Mouse (Mus musculus) MN1 (cell line): Measurements from ENCODE around the gene Ptprn2.

Experiments
- DNase-seq: peaks from one replicate; pipeline ENCODE4 v3.0.0-alpha.2; 2016; ENCODE audit warnings: low spot score

Ptprn2 gene

DNA sequence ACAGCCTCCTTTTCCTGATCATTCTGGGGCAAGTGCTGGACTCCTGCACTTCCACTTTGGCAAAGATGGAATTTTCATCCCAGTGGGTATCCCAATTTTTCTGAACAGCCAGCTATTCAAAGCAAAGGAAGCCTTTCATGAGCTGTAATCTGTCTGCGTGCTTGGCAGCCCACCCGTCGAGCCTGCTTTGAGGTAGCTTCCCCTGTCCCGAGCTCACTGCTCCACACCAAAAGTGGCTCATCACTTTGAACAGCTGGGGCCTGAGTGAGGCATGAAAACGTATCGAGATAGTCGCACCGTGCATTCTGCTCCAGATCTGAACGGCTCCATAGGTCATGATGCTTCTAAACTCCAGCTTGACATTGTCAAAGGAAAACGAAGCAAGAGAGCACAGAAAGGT lies 503.6 kb downstream of the Ptprn2 start:
- no peak for DNase-seq

DNA sequence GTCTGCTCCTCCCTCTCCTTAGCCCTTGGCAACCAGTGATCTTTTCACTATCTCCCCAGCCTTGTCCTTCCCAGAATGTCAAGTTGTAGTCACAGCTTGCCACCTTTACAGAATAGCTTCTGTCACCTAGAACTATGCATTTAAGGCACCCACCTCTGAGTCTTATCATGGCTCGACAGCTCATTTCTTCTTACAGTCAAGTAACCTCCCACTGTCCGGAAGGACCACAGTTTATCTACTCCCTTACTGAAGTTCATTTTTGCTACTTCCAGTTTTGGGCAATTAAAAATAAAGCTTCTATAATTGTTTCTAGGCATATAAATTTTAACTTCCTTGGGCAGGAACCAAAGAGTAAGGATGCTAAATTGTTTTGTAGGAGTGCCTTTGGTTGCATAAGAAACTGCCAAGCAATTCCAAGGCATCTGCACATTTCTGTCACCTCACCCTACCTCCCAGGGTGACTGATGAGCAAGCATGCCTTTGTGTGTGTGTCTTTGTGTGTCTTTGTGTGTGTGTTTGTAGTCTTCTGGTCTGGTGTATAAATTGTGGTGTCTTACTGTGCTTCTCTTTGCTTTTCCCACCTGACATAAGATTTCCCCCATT lies 516.1 kb downstream of the Ptprn2 start:
- no peak for DNase-seq

DNA sequence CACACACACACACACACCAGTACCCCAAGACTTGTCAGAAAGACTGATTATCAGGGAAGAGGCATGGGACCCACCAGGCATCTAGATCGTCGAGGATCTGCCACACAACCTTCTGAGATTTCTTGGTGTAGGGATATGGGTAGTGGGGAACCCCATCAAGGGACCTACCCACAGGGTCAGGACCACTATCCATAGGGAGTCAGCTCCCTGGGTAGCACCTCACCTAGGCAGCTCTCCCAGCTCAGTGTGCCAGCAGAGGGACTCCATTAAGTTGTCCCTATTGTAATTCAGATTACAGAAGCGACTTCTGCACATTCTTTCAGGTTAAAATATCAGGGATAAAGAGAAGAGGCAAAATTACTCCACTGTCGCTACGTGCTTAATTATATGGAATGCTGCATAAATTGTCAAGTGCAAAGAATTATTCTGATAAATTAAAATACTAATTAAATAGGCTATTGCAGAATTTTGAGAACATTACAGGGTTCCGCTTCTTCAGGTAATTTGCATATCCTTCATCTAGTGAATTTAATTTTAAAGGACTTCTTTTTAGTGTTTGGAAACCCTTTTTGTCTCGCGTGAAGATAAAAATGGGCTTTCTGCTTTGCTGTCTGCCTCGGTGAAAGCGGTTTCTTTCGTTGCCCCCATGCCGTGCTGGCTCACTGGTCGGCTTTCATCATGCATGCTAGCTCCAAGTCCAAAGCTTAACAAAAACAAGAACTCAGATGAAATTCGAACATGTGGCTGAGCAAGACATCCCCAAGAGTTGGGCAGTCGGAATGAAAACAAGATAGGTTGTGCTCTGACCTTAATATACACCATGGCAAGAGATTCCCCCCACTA lies 531.5 kb downstream of the Ptprn2 start:
- DNase-seq: no peak

DNA sequence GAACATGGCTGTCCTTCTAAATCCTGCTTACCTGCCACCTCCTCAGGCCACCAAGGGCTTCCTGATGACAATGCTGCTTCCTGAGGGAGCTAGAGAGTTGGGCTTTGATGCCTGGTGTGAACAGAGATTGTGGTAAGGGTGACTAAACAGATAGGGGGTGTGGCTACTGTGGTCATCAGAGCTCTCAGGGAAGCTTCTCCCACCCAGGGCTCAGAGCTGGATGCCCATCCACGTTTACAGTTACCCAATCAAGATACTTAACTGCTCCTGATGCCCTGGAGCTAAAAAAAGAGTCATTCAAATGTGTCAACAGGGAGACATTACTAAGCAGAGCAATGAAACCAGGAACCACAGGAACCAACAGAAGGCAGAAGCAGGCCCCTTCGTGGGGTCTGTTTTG lies 532.4 kb downstream of the Ptprn2 start:
- no peak for DNase-seq

DNA sequence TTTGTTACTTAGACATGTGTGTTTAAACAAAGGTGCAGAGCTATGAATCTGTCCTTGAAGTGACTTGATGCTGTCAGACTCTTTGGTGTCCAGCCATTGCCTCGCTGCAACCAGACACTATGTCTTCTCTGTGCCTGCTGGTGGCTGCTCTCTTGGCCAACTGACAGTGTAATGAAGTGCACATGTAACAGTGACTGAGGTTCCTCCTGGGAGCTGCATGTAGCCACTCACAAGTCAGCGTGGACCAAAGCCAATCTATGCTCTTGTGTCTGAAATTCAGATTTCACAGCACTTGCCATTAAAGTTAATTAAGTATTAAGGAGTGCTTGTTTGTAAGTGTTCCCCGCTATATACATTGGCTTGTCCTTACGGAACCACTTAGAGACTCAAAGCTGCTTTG lies 537.7 kb downstream of the Ptprn2 start:
- no peak for DNase-seq

DNA sequence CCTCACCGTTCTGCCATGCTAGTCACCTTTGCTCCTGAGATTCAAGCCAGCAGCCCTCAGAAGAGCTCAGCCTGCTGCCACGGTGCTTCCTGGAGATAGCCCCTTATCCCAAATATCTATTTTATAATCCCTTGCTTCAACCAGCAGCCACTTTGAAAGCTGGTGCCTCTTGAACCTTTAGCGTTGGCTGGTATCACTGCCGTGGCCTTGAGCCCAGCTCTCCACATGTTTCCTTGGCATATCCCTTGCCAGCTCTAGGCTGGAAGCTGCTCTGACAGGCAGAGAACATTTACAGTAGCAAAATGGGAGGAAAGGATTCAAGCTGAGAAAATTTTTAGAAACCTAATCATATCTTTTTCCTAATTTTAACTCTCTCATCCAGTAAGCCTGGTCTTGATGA lies 539.4 kb downstream of the Ptprn2 start:
- no peak for DNase-seq

DNA sequence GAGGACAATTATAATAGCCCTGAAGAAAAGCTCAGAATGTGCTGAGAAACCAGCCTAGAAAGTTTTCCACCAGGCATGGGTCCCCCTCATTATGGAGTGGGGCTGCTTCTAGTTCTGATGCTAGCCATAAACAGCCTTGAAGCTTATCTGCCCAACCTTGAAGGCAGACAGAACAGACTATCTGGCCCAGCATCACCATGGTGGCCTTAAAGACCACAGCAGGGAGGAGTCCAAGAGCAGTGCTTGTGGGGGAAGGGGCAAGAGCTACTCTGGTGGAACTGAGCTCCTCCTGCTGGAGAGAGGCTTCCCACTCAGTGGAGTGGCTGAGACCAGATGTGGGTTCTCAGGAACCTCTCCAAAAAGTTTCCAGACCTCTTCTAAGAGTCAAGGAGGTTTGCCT lies 540.2 kb downstream of the Ptprn2 start:
- no peak for DNase-seq

DNA sequence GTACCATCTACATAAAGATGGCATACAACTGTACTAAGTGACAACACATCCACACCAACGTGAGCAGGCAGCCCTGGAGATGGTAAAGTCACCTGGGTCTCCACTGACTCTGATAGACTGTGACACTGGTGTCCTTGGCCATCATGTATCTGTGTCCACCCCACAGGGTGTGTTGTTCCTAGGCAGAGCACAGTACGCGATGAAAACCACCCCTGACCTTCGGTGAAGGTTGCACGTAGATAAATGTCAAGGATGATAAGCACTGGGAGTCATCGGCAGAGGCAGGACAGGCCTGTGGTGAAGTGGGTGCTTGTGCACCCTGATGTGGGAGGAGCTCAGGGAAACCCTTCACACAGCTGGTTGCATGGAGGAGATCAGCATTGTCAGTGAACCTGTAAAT lies 541.8 kb downstream of the Ptprn2 start:
- no peak for DNase-seq

DNA sequence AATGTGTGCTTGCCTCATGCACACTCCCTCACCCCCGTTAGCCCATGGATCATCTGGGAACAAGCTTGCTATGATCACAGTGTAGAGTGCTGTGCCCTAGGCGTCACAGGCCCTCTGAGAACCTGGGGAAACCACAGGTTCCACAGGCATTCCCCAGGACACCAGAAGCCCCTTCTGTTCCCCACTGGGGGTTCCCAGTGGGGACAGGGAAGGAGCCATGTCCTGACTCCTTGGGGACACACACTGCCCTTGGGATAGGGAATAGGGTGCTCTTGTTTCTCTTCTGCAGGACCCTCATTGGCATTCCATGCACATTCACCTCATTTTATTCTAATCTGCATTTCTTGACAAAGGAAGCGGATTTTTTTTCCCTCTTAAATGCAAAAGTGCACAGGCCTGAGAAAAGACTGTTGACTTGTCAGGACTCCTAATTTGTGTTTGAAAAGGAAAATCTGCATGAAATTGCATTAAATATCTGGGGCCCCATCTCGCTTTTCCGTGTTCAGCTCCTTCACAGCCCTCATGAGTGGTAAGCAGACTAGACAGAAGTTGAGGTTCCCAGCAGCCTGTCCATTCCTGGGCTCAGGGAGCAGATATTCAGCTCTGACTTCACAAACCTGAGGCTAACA lies 542.9 kb downstream of the Ptprn2 start:
- no peak for DNase-seq

DNA sequence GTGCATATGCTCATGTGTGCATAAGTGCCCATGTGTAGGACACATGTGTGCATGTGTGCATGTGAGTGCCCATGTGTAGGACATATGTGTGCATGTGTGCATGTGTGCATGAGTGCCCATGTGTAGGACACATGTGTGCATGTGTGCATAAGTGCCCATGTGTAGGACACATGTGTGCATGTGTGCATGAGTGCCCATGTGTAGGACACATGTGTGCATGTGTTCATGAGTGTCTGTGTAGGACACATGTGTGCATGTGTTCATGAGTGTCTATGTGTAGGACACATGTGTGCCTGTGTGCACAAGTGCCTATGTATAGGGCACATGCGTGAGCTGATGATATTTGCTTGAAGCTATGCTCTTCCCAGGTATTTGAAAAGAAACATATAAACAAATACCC lies 547.7 kb downstream of the Ptprn2 start:
- DNase-seq: no peak

DNA sequence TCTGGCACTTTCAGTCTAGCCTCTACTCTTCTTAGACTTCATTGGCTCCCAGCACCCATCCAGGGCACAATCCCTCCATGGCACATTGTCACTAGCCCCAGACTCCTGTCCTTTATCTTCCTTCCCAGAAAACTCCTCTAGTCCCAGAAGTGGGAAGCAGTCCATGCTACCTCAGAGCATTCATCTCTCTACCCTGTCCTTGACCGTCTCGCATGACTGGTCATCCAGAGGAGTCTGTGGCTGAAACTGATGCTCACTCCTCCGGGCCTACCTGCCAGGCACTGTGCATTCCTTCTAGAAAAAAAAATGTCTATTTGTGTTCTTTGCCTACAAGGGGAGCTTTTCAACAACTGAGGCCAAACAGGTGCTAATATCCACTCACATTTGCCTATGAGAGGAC lies 549.0 kb downstream of the Ptprn2 start:
- no peak for DNase-seq

DNA sequence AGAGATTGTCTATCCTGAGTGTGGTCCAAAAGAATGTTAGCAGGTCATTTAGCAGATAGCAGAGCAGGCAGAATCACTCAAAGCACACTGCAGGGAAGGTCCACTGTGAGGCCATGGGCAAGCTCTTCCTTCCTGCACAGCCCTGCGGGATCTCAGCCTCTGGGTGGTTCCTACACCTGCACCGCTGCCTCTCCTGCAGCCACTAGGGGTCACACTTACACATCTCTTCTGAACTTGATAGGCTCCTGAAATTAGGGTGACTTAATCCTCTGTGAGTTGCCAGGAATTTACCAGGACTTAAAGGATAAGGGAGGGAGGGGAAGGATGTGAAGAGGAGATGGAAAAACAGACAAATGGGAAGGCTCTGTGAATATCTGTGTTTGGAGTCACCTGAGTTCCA lies 549.7 kb downstream of the Ptprn2 start:
- peak; percentile 53 for DNase-seq

DNA sequence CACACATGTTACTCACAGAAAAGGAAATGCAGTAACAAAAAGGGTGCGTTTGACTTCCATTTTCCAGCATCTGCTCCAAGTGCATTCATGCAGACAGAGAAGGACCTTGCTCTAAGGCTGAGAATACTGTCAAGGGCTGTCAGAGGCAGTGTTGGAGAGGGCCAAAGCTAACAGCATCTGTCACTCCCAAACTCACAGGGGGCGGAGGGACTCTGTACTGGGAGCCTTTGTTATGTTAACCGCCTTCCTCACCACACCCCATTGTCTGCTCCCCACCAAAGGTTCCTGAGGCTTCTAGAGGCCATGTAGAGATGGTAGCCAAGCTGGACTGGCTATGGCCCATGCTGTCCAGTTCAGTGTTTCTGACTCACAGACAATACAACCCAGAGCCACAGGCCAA lies 553.9 kb downstream of the Ptprn2 start:
- no peak for DNase-seq

DNA sequence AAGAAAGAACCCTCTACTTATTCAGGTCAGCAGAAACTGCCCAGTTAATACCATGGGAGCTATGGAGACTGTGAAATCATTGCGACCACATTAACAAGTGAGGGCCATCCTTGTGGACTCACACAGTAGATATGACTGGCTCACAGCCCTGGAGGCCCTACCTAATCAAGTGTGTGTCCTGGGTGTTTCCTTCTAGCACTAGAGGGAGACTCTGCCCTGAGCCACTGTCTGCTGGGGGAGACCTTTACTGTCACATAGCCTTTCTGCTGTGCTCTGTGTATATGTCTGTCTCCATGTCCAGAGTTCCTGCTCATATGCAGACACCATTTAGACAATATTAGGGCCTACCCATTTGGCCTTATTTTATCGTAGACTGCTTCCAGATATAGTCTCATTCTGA lies 555.9 kb downstream of the Ptprn2 start:
- DNase-seq: no peak

DNA sequence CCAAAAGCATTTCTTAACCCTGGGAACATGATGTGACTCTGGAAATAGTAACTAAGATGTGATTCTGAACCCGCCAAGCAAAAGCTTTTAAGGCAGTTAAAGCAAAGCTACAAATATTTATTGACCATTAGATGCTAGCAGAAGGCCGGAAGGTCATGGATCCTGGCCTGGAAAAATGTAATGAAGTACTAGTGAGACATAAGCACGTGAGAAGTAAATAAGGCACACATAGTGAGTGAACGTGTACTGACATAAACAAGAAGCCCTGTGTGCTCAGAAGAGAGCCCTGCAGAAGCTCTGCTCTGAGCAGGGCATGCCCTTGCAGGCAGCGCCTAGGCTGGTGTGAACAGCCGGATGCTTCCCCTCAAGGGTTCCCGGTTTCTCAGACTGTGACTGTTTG lies 557.2 kb downstream of the Ptprn2 start:
- DNase-seq: no peak

DNA sequence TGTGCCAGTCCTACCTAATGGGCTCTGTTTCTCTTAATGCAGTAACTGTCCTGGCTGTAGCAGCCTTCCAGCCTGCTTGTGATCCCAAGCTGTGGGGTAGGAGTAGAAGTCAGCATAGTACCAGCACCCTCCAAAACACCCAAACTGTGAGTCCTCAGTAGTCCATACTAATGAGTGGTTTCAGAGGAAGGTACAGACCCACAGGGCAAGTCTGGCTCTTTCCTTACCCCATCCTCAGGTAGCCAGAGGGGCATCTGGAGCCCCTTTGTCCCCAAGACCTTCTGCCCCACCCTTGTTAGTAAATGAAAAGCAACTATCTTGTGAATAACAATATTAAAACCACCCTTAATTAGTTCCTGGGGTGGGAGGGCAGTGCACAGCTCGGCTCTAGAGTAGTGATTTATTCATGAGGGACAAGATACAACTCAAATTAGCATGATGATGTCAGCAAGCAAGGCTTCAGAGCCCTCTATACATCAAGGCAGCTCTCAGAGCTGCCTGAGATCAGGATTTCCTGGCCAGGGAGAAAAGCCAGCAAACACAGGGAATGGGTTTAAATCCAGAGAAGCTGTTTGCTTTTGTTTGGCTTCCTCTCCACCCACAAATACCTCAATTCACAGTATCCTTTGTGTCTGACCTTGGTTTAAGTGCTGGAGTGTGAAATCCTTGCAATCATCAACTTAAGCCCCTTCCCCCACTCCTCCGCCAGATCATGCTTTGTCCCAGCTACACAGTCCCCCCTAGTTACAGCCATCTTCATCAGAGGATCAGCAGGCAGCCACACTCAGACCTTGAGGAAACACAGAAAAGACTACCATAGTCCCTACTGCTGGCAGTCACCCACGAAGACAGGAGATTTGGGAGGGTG lies 562.1 kb downstream of the Ptprn2 start:
- no peak for DNase-seq

DNA sequence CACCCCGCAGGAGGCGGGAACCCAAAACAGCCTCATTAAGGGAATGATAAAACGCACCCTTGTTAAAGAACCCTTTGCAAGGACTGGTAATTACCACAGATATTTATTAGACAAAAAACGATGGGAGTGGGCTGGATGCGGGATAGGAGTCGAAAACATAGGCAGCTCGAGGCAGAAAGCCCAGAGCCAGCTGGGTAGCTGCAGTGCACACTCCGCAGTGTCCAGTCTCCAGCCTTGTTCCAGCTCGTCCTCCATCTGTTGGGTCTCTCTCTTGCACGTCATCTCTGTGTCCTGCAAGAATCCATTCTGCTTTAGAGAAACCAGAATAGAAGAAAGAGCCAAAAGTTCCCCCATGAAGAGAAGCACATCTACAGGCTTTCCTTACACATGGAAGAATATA lies 564.3 kb downstream of the Ptprn2 start:
- no peak for DNase-seq

DNA sequence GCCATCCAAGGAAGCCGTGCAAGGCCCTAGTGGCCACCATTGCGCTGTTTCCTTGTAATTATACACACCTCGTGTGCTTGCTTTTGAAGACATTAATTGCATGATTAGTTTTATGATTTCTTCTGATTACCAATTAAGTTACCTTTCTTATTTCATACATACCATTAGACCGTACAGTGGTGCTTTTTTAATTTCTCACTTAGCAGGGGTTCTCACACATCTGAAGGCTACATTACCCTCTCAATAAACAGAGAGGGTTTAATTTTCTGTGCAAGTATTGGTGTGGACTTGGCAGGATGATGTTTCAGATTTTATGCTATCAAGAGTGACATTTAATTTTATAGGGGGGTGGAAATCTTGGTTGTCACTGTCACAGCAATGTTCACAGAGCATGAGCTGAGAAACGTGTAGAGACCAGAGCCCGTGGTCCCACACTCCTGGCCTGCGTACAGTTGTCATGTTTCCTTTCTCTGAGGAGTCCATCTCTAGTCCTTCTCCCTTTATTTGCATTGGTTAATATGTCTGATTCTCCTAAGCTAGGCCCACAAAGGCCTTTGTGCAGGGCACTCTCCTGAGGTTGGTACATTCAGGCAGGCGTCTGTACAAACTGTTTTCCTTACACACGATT lies 567.8 kb downstream of the Ptprn2 start:
- no peak for DNase-seq

DNA sequence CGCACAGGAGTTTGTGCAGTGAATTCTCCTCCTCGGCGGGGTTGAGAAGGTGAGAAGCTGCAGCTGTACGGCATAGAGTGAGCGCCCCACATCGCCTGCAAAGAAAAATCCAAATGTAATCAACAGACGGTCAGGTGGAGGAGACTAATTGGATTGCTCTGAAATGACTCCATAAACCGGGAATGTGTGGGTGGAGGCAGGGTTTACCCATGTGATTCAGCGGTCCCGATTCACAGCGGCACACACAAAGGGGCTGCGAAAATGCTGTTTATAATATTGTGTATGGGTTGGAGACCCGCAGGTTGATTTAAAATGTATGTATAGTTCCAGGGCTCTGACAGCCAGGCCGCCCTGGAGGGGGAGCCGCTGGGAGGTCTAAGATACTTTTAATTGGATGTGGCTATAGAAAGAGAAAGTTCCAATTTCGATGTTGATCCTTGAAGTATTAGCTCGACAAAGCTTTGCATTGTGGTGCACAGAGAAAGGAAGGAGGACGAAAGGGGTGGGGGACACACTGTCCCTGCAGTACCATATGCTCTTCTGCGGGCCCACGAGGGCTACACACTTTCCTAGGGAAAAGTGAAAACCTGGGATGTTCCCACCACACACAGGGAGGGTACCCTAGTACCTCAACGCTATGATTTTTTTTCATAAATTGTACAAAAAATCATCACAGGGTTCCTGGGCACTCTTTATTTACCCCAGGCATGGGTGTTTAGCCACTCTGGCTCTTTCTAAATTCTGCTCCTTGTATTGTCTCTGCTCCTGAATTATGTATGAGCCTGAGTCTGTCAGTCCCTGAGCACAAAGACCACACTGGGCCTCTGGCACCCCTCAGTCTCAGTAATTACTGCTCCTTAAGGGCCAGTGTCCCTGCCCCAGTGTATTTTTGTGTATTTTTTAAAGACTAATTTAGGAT lies 568.6 kb downstream of the Ptprn2 start:
- DNase-seq: peak; percentile 54

DNA sequence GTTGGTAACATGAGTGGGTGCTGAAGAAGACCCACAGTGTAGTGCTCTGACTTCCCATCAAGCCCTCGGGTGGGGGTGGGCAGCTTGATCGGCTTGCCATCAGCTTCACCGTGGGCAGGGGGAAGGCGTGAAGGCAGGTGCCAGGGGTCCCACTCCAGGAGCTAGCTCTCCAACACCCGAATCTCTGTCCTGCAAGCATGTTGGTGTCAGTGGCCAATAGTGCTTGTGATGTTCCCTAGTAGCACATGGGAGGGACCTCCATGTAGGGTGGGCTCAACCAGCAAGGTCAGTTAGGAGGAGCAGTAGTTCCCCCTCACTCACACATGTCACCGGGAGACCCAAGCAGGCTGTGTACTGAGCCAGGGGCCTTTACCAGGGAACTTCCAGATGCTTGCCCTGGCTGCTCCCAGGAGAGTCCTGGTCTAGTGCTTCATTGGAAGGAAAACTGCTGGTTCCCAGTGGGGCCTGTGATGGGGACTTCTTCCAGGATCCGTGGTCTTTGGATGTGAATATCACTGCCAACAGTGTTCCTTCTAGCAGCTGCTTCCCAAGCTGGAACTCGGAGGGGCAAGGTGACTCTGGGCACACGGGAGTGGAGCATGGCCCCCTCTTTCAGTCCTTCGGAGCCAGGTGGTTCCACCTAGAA lies 569.5 kb downstream of the Ptprn2 start:
- DNase-seq: no peak
